Mouse (Mus musculus) heart, adult 2 months (tissue): Measurements from ENCODE around the gene Pgam5.

Source experiments
- CTCF ChIP-seq: fragments of 200-600 bp; IDR thresholded peaks from 2 replicates; pipeline ENCODE4 v1.8.1; 2022; ENCODE audit warnings: antibody characterized with exemption, mild to moderate bottlenecking, moderate library complexity
- POLR2A ChIP-seq: fragments of 200-500 bp; IDR thresholded peaks from 2 replicates; pipeline ENCODE4 v1.6.1; 2011; ENCODE audit warnings: mild to moderate bottlenecking, low read depth, low read length, control low read depth; ENCODE audit not compliant: insufficient read depth

- TF ChIP-seq CTCF (peak; percentile 81), POLR2A (no peak)
Observed at GRCm38 (mm10) chr5:110284536-110284935, 14.8 kb upstream of the Pgam5 start.
